Mouse (Mus musculus) embryonic facial prominence, embryonic 15.5 days (tissue): ENCODE measurements around the gene Gm13723. TPM values are rescaled to one million over a fixed set of nuclear protein-coding genes. Genes with fewer than 3 reads are reported as not detected.

Experiments
- ATAC-seq: fragments of 200-750 bp; cut with Nextera tagmentation; 2 replicates; pipeline ENCODE4 v1.8.0; 2017; ENCODE audit warnings: low read depth, moderate TSS enrichment; ENCODE audit not compliant: insufficient number of reproducible peaks, low FRiP score, low TSS enrichment
- H3K27ac ChIP-seq: fragments of 300-500 bp; sonication (generic); replicated peaks from 2 replicates; pipeline ENCODE4 v1.5.1; 2015; ENCODE audit warnings: mild to moderate bottlenecking, inconsistent platforms
- H3K27me3 ChIP-seq: fragments of 300-500 bp; sonication (generic); 2 replicates; pipeline ENCODE4 v1.6.1; 2015; ENCODE audit warnings: inconsistent platforms
- H3K36me3 ChIP-seq: fragments of 300-500 bp; sonication (generic); 2 replicates; pipeline ENCODE4 v1.6.1; 2015; ENCODE audit warnings: mild to moderate bottlenecking, inconsistent platforms
- H3K4me1 ChIP-seq: fragments of 300-500 bp; sonication (generic); 2 replicates; pipeline ENCODE4 v1.6.1; 2015; ENCODE audit warnings: inconsistent platforms
- H3K4me2 ChIP-seq: fragments of 300-500 bp; sonication (generic); replicated peaks from 2 replicates; pipeline ENCODE4 v1.6.1; 2015; ENCODE audit warnings: mild to moderate bottlenecking, inconsistent platforms
- H3K4me3 ChIP-seq: fragments of 300-500 bp; sonication (generic); replicated peaks from 2 replicates; pipeline ENCODE4 v1.5.1; 2015; ENCODE audit warnings: mild to moderate bottlenecking, inconsistent platforms
- H3K9ac ChIP-seq: fragments of 300-500 bp; sonication (generic); 2 replicates; pipeline ENCODE4 v1.6.1; 2015; ENCODE audit warnings: inconsistent platforms
- H3K9me3 ChIP-seq: fragments of 300-500 bp; sonication (generic); replicated peaks from 2 replicates; pipeline ENCODE4 v1.6.1; 2016; ENCODE audit warnings: inconsistent platforms
- WGBS: fragments of 180-500 bp; shearing (Covaris S2); methylation state at CpG from one replicate; pipeline ENCODE4 v1.1.7; 2015; 5-methylcytosine and 5-hydroxymethylcytosine counted together
- polyA plus RNA-seq: library from polyadenylated mRNA; unstranded; fragments of >200 nt; fragmentation: Nextera tagmentation; extraction: Ambion mirVana; gene quantifications from 2 replicates; pipeline ENCODE4 v1.2.1, GENCODE M21; 2015

Gene Gm13723
- polyA plus RNA-seq, result not detected in 2 replicates

DNA sequence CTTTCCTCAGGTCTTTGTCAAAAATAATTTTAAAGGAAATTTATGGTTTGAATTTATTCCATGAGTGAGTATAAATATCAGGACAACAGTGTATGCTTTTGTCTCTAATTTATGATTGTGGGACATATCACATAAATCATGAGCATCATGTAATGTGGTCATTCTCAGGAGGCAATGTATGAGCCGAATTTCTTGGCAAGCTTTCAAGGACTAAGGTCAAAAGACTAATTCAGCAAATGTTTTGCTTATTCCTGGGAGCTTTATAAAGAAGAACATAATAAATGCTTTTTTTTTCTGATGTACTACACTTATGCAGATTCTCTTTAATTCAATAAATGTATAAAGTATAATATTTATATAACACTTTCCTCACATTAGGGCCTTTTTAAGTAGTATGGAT lies at the start of gene Gm13723:
TSS of gene Gm13723 (minus strand) at position 101 of the 400 bp plus-strand sequence.
- WGBS, result 55% methylated on average over 1 of the region's 1 CpGs
- Histone ChIP-seq H3K9me3 (no peaks in the 10 kb centered on the region), H3K4me3 (no peak within 1 kb of the TSS), H3K4me2 (no peak within 1 kb of the TSS), H3K4me1 (no peaks in the 10 kb centered on the region), H3K27ac (no peak within 1 kb of the TSS), H3K36me3 (no peaks in the 10 kb centered on the region), H3K27me3 (no peaks in the 10 kb centered on the region), H3K9ac (no peak within 1 kb of the TSS)
- no peak for ATAC-seq

DNA sequence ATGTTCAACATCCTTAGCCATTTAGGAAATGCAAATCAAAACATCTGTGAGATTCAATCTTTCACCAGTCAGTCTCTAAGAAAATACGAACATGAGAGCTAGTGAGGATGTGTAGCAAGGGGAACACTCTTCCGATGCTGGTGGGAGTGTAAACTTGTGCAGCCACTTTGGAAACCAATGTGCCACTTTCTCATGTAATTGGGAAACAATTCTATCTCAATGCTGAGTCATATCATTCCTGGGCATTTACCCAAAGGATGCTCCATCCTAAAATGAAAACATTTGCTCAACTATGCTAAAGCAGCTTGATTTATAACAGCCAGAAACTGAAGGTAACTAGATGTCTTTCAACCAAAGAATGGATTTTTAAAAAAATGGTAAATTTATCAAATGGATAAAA lies 31.0 kb upstream of the Gm13723 start:
- H3K4me3 ChIP-seq, result no peak overlapping the region
- 86% methylated on average over 2 of the region's 2 CpGs for WGBS
- no peak for ATAC-seq

DNA sequence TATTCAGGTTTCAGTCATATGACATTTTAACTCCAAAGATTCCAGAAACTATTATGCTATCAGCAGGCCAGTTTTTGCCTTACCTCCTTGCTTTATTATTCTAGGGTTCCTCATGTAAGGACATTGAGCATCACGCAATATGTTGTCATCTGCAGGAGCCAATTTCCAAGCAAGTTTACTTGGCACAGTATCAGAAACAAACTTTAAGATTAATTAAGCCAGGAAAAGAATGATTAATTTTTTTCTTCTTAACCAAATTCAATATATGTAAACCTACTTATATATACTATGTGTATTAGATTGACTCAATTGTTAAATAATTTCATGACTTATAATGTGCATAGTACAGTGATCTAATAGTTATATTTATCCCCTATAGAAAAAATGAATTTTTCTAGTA lies 17.5 kb upstream of the Gm13723 start, which contains the start of gene Olfr1097:
TSS of gene Olfr1097 (minus strand) at position 101 of the 400 bp plus-strand sequence.
- H3K4me1 ChIP-seq, result no peaks in the 10 kb centered on the region
- H3K4me2 ChIP-seq, result no peak within 1 kb of the TSS
- H3K4me3 ChIP-seq, result no peak within 1 kb of the TSS
- no peaks in the 10 kb centered on the region for H3K36me3 ChIP-seq
- no peak within 1 kb of the TSS for H3K9ac ChIP-seq
- H3K27me3 ChIP-seq, result no peaks in the 10 kb centered on the region
- H3K9me3 ChIP-seq, result no peaks in the 10 kb centered on the region
- 91% methylated on average over 1 of the region's 1 CpGs for WGBS
- H3K27ac ChIP-seq, result no peak within 1 kb of the TSS
- ATAC-seq, result no peak

More for the DNA sequence above, 31.0 kb upstream of the Gm13723 start:
- Histone ChIP-seq H3K4me1 (no peaks in the 10 kb centered on the region), H3K27ac (no peak overlapping the region), H3K9me3 (no peaks in the 10 kb centered on the region), H3K9ac (no peak overlapping the region), H3K4me2 (no peak overlapping the region), H3K36me3 (no peaks in the 10 kb centered on the region), H3K27me3 (no peaks in the 10 kb centered on the region)

DNA sequence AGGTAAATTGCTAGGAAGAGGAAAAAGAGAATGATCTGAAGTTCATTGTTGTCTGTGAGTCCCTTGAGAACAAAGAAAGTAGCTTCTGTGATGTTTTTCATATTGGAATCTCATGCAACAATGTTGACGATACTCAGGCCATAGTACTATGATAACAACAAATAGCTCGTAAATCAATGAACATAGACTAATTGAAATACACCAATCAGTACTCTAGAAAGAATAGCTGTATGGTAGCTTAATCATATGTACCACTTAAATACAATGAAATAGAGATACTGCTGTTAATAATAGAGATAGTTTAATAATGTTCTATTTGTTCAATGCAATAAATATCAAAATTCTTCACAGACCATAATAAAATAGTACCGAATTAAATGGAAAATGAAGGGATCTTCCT lies 23.0 kb downstream of the Gm13723 start, which contains the start of gene Olfr1095:
TSS of gene Olfr1095 (minus strand) at position 101 of the 400 bp plus-strand sequence.
- H3K36me3 ChIP-seq, result no peaks in the 10 kb centered on the region
- no peaks in the 10 kb centered on the region for H3K27me3 ChIP-seq
- no peaks in the 10 kb centered on the region for H3K9me3 ChIP-seq
- no peak for ATAC-seq
- no peak within 1 kb of the TSS for H3K4me2 ChIP-seq
- WGBS, result 90% methylated on average over 3 of the region's 3 CpGs
- no peaks in the 10 kb centered on the region for H3K4me1 ChIP-seq
- H3K9ac ChIP-seq, result no peak within 1 kb of the TSS
- no peak within 1 kb of the TSS for H3K4me3 ChIP-seq
- H3K27ac ChIP-seq, result no peak within 1 kb of the TSS

DNA sequence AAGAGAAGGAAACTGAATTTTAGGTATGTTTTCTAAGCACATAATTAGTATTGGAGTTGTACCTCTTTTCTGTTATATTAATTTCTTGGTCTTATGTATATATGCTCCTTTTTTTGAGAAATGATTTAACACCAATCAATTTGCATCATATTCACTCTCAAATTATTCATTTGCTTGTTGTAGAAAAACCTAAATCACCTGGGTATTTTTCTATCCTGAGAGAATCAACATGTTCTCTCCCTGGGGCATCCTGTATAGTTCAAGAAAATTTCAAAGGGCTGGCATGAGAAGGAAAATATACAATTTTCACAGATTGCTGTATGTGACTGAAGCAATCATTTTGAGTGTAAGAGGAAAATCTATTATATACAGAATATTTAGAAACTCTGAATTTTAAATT lies 50.2 kb downstream of the Gm13723 start, which contains the start of gene Olfr1094:
TSS of gene Olfr1094 (plus strand) at position 301 of the 400 bp plus-strand sequence.
- no peak within 1 kb of the TSS for H3K9ac ChIP-seq
- H3K4me2 ChIP-seq, result no peak within 1 kb of the TSS
- no peak within 1 kb of the TSS for H3K4me3 ChIP-seq
- H3K27me3 ChIP-seq, result no peaks in the 10 kb centered on the region
- H3K4me1 ChIP-seq, result no peaks in the 10 kb centered on the region
- H3K9me3 ChIP-seq, result no peaks in the 10 kb centered on the region
- no peaks in the 10 kb centered on the region for H3K36me3 ChIP-seq
- no peak within 1 kb of the TSS for H3K27ac ChIP-seq
- ATAC-seq, result no peak

Other genes with a start within 250 kb of the Gm13723 start
- gene Olfr1084, start 235.1 kb downstream of the Gm13723 start, polyA plus RNA-seq, result not detected in 2 replicates
- gene Olfr1085, start 212.8 kb downstream of the Gm13723 start, polyA plus RNA-seq, result not detected in 2 replicates
- gene Olfr1086, start 194.7 kb downstream of the Gm13723 start, polyA plus RNA-seq, result not detected in 2 replicates
- 0.35 TPM in 1 of 2 replicates, not detected in the other for gene Olfr1087, start 176.4 kb downstream of the Gm13723 start, polyA plus RNA-seq
- gene Olfr1089, start 141.1 kb downstream of the Gm13723 start, polyA plus RNA-seq, result not detected in 2 replicates
- not detected in 2 replicates for gene Olfr1090, start 115.8 kb downstream of the Gm13723 start, polyA plus RNA-seq
- not detected in 2 replicates for gene Olfr1093, start 92.3 kb downstream of the Gm13723 start, polyA plus RNA-seq
- not detected in 2 replicates for gene Olfr141, start 64.8 kb downstream of the Gm13723 start, polyA plus RNA-seq
- gene Olfr1094, start 50.1 kb downstream of the Gm13723 start, polyA plus RNA-seq, result not detected in 2 replicates
- gene Olfr1095, start 23.1 kb downstream of the Gm13723 start, polyA plus RNA-seq, result not detected in 2 replicates
- gene Olfr1097, start 17.4 kb upstream of the Gm13723 start, polyA plus RNA-seq, result not detected in 2 replicates
- not detected in 2 replicates for gene Olfr1098, start 49.7 kb upstream of the Gm13723 start, polyA plus RNA-seq
- gene Olfr1099, start 85.9 kb upstream of the Gm13723 start, polyA plus RNA-seq, result not detected in 2 replicates
- gene Olfr1100, start 105.2 kb upstream of the Gm13723 start, polyA plus RNA-seq, result 0.12 TPM in 1 of 2 replicates, not detected in the other
- 0.16 TPM in 1 of 2 replicates, not detected in the other for gene Olfr1101, start 116.4 kb upstream of the Gm13723 start, polyA plus RNA-seq
- gene Olfr1102, start 123.6 kb upstream of the Gm13723 start, polyA plus RNA-seq, result 0.09 TPM in 1 of 2 replicates, not detected in the other
- 0.13 TPM in 1 of 2 replicates, not detected in the other for gene Olfr1104, start 152.3 kb upstream of the Gm13723 start, polyA plus RNA-seq
- gene Olfr1105, start 161.7 kb upstream of the Gm13723 start, polyA plus RNA-seq, result 0.05 and 0.17 TPM in 2 replicates
- 0.28 TPM in 1 of 2 replicates, not detected in the other for gene Olfr1106, start 177.5 kb upstream of the Gm13723 start, polyA plus RNA-seq
- not detected in 2 replicates for gene Olfr1107, start 201.0 kb upstream of the Gm13723 start, polyA plus RNA-seq
- gene Olfr1109, start 221.2 kb upstream of the Gm13723 start, polyA plus RNA-seq, result not detected in 2 replicates
- not detected in 2 replicates for gene Olfr259, start 239.8 kb upstream of the Gm13723 start, polyA plus RNA-seq